Mouse (Mus musculus) lung, adult 18-20 months (tissue): Measurements from ENCODE around the gene Myo1c.

ENCODE experiments used
- DNase-seq, 2 experiments: peaks; one replicate each; pipeline ENCODE4 v3.0.0; 2022; ENCODE audit warnings: mixed read lengths in 2 of 2

Gene Myo1c

GRCm38 (mm10) chr11:75650958-75651425, 688 bp downstream of the Myo1c start:
- peak in 1 of 2 experiments; percentile 24 for DNase-seq

- DNase-seq: peak; percentile 89 to 90
Observed at GRCm38 (mm10) chr11:75651426-75652221, 1.3 kb downstream of the Myo1c start.

GRCm38 (mm10) chr11:75652222-75652941, 2.1 kb downstream of the Myo1c start:
- peak; percentile 60 to 61 for DNase-seq

GRCm38 (mm10) chr11:75652942-75653684, 2.8 kb downstream of the Myo1c start:
- peak; percentile 74 to 83 for DNase-seq

GRCm38 (mm10) chr11:75653781-75654470, 3.6 kb downstream of the Myo1c start:
- peak; percentile 95 to 96 for DNase-seq

GRCm38 (mm10) chr11:75654471-75655390, 4.4 kb downstream of the Myo1c start:
- peak in 1 of 2 experiments; percentile 44 for DNase-seq

- peak; percentile 89 to 92 for DNase-seq
Observed at GRCm38 (mm10) chr11:75655621-75656545, 5.6 kb downstream of the Myo1c start.

- DNase-seq: peak; percentile 59 to 69
Observed at GRCm38 (mm10) chr11:75656621-75657590, 6.6 kb downstream of the Myo1c start.

- DNase-seq: no peak
Observed at GRCm38 (mm10) chr11:75657841-75658240, 7.5 kb downstream of the Myo1c start.

GRCm38 (mm10) chr11:75658311-75658710, 8.0 kb downstream of the Myo1c start:
- no peak for DNase-seq

GRCm38 (mm10) chr11:75658996-75659750, 8.9 kb downstream of the Myo1c start:
- peak in 1 of 2 experiments; percentile 17 for DNase-seq

- DNase-seq: no peak
Observed at GRCm38 (mm10) chr11:75660081-75660590, 9.8 kb downstream of the Myo1c start.

GRCm38 (mm10) chr11:75660941-75661800, 10.9 kb downstream of the Myo1c start:
- DNase-seq: no peak

- DNase-seq: no peak
Observed at GRCm38 (mm10) chr11:75662131-75662530, 11.8 kb downstream of the Myo1c start.

GRCm38 (mm10) chr11:75666296-75666695, 16.0 kb downstream of the Myo1c start:
- DNase-seq: no peak

- no peak for DNase-seq
Observed at GRCm38 (mm10) chr11:75668621-75669020, 18.3 kb downstream of the Myo1c start.
